Mouse (Mus musculus) limb, embryonic 12.5 days (tissue): ENCODE measurements around the gene Ptpro. TPM values are rescaled to one million over a fixed set of nuclear protein-coding genes. Genes with fewer than 3 reads are reported as not detected.

ENCODE experiments used
- polyA plus RNA-seq: library from polyadenylated mRNA; unstranded; fragments of >200 nt; fragmentation: Nextera tagmentation; extraction: Ambion mirVana; gene quantifications from 2 replicates; pipeline ENCODE4 v1.2.1, GENCODE M21; 2016

The Ptpro gene
- polyA plus RNA-seq, 1 experiment from 2014 or later: 0.38 TPM

Other genes starting within 250 kb of the Ptpro start
- 4.3 and 5.1 TPM in 2 replicates for gene Rerg, start 81.8 kb upstream of the Ptpro start, polyA plus RNA-seq